ENCODE assay signal across 11 mouse cellular contexts in genomic region chr9:96324502-96324901, GRCm38 (mm10). TPM values are rescaled to one million over a fixed set of nuclear protein-coding genes. Genes with fewer than 3 reads are reported as not detected.
A peak's percentile ranks its signal among the peaks of the same experiment; 100 is the strongest.
DNase-seq lines count a peak whose midpoint lies in the region; ATAC-seq and TF ChIP-seq lines count a peak whose summit lies in the region.
"Had no signal": no experiment of that assay in that cellular context is flagged by ENCODE, and none has a peak within 500 bp of the region (broad histone marks: within the 10 kb centered on the region; RNA-seq: fewer than 3 reads in every experiment).

No protein-coding gene starts in this region.

- no peak overlapping the region for H3K4me3 ChIP-seq in heart, embryonic 15.5 days
- H3K4me3 ChIP-seq in heart, adult 2 months: no peak overlapping the region
- no peak overlapping the region for H3K4me3 ChIP-seq in kidney, embryonic 15.5 days (replicated peaks)
- H3K4me3 ChIP-seq in neural tube, embryonic 12.5 days: no peak overlapping the region
- H3K4me3 ChIP-seq in heart, embryonic 11.5 days (ENCODE audit: low read depth, low read length): no peak overlapping the region
- H3K4me3 ChIP-seq: myocyte had no signal

- TF ChIP-seq EP300 in heart, adult 2 months (IDR thresholded peaks at IDR 0.05; ENCODE audit: insufficient read depth, low read depth, low read length): no peak

- intact Hi-C loops in heart, adult 2 months (cut with DNase I): no loop called here

- H3K27me3 ChIP-seq in heart, embryonic 15.5 days: no peaks in the 10 kb centered on the region
- H3K27me3 ChIP-seq in heart, adult 2 months (ENCODE audit: control insufficient read depth, insufficient read depth, low read length): no peaks in the 10 kb centered on the region
- no peaks in the 10 kb centered on the region for H3K27me3 ChIP-seq in kidney, embryonic 15.5 days
- H3K27me3 ChIP-seq in neural tube, embryonic 12.5 days (replicated peaks): no peaks in the 10 kb centered on the region
- H3K27me3 ChIP-seq in heart, embryonic 11.5 days (ENCODE audit: control insufficient read depth, insufficient read depth, low read length): no peaks in the 10 kb centered on the region

- no peaks in the 10 kb centered on the region for H3K36me3 ChIP-seq in heart, embryonic 15.5 days
- H3K36me3 ChIP-seq in heart, adult 2 months (ENCODE audit: control insufficient read depth, insufficient read depth, low read length): no peaks in the 10 kb centered on the region
- H3K36me3 ChIP-seq in kidney, embryonic 15.5 days: peaks cover 8% of the 10 kb centered on the region; the same call in 1 of the 2 replicates
- peaks cover 11% of the 10 kb centered on the region; the same call in 1 of the 2 replicates for H3K36me3 ChIP-seq in neural tube, embryonic 12.5 days
- no peaks in the 10 kb centered on the region for H3K36me3 ChIP-seq in heart, embryonic 11.5 days (ENCODE audit: control insufficient read depth, insufficient read depth, low read length)

- DNase-seq in heart, adult 2 months: no peak
- DNase-seq in layer of hippocampus, postnatal 25 days (ENCODE audit: extremely low spot score in 1 of 2, low spot score in 1 of 2): no peak
- DNase-seq in c-Kit-positive CD71-positive TER-119-positive erythroid progenitor cells, embryonic 14.5 days (ENCODE audit: low spot score): no peak
- DNase-seq: gastrocnemius, postnatal 14 days; layer of hippocampus, postnatal 36 days had no signal

- WGBS in heart, embryonic 15.5 days: 65% methylated on average over 4 of the region's 4 CpGs
- 53% methylated on average over 4 of the region's 4 CpGs for WGBS in heart, adult 2 months
- 55% methylated on average over 4 of the region's 4 CpGs for WGBS in kidney, embryonic 15.5 days
- WGBS in neural tube, embryonic 12.5 days: 52% methylated on average over 4 of the region's 4 CpGs
- WGBS in heart, embryonic 11.5 days (ENCODE audit: insufficient replicate concordance): 56% methylated on average over 4 of the region's 4 CpGs

- no peak for ATAC-seq in heart, embryonic 15.5 days (replicated peaks; ENCODE audit: insufficient number of reproducible peaks, insufficient read depth, low FRiP score, low read depth)
- ATAC-seq in erythroblast, adult 5-6 weeks (replicated peaks; ENCODE audit: low FRiP score, poor library complexity, severe bottlenecking): peak; percentile 26; the same call in 1 of the 2 replicates
- 0 out of 2 replicates have a peak, but pooled peaks have one; percentile 29 for ATAC-seq in kidney, embryonic 15.5 days (replicated peaks; ENCODE audit: low FRiP score)
- peak; percentile 26 for ATAC-seq in neural tube, embryonic 12.5 days (ENCODE audit: low FRiP score, low read depth)
- ATAC-seq in heart, embryonic 11.5 days (replicated peaks; ENCODE audit: insufficient number of reproducible peaks, low FRiP score, low TSS enrichment): no peak

- no peak overlapping the region for H3K4me2 ChIP-seq in heart, embryonic 15.5 days
- H3K4me2 ChIP-seq in kidney, embryonic 15.5 days: no peak overlapping the region
- no peak overlapping the region for H3K4me2 ChIP-seq in neural tube, embryonic 12.5 days (replicated peaks)
- no peak overlapping the region for H3K4me2 ChIP-seq in heart, embryonic 11.5 days

- H3K79me2 ChIP-seq in heart, adult 2 months (replicated peaks; ENCODE audit: control insufficient read depth, insufficient read depth, low read length): no peaks in the 10 kb centered on the region

- H3K9me3 ChIP-seq in heart, embryonic 15.5 days (replicated peaks): no peaks in the 10 kb centered on the region
- no peaks in the 10 kb centered on the region for H3K9me3 ChIP-seq in kidney, embryonic 15.5 days (replicated peaks)
- H3K9me3 ChIP-seq in neural tube, embryonic 12.5 days: no peaks in the 10 kb centered on the region
- no peaks in the 10 kb centered on the region for H3K9me3 ChIP-seq in heart, embryonic 11.5 days (replicated peaks; ENCODE audit: control insufficient read depth, low read length)

- no peak overlapping the region for H3K9ac ChIP-seq in heart, embryonic 15.5 days
- H3K9ac ChIP-seq in heart, adult 2 months (ENCODE audit: low read depth, low read length): no peak overlapping the region
- H3K9ac ChIP-seq in kidney, embryonic 15.5 days: no peak overlapping the region
- no peak overlapping the region for H3K9ac ChIP-seq in neural tube, embryonic 12.5 days
- H3K9ac ChIP-seq in heart, embryonic 11.5 days (ENCODE audit: low read depth, low read length): no peak overlapping the region

- TF ChIP-seq POLR2A in heart, adult 2 months (IDR thresholded peaks at IDR 0.05; ENCODE audit: insufficient read depth, low read depth, low read length): no peak

- TF ChIP-seq CTCF in heart, adult 2 months (IDR thresholded peaks at IDR 0.05): no peak

- 0 out of 2 replicates have a peak overlapping the region, but pooled peaks have one; percentile 7 for H3K27ac ChIP-seq in heart, embryonic 15.5 days
- no peak overlapping the region for H3K27ac ChIP-seq in heart, adult 2 months
- H3K27ac ChIP-seq in kidney, embryonic 15.5 days: no peak overlapping the region
- no peak overlapping the region for H3K27ac ChIP-seq in neural tube, embryonic 12.5 days
- H3K27ac ChIP-seq in heart, embryonic 11.5 days (ENCODE audit: low read depth, low read length): no peak overlapping the region

- H3K4me1 ChIP-seq in heart, embryonic 15.5 days (replicated peaks): peaks cover 12% of the 10 kb centered on the region
- H3K4me1 ChIP-seq in heart, adult 2 months (ENCODE audit: control insufficient read depth, insufficient read depth, low read length): peaks cover 4% of the 10 kb centered on the region
- peaks cover 12% of the 10 kb centered on the region for H3K4me1 ChIP-seq in kidney, embryonic 15.5 days
- H3K4me1 ChIP-seq in neural tube, embryonic 12.5 days: no peaks in the 10 kb centered on the region
- peaks cover 4% of the 10 kb centered on the region for H3K4me1 ChIP-seq in heart, embryonic 11.5 days (ENCODE audit: control insufficient read depth, insufficient read depth, low read length)

RNA-seq across cellular contexts. Expression of gene Atp1b3, which starts 39.7 kb away (rescaled TPM):
- 120 and 130 TPM in 2 replicates for polyA plus RNA-seq in heart, embryonic 15.5 days (2015; fragmentation: Nextera tagmentation; extraction: Ambion mirVana)
- 10 to 100 TPM; 55.5 to 56.9 TPM for total RNA-seq in heart, adult 2 months (2021)
- polyA plus RNA-seq in heart, adult 2 months (2012; rRNA removed): 36.5 and 42.8 TPM in 2 replicates
- total RNA-seq in erythroblast, adult 5-6 weeks (2015; ENCODE audit: low replicate concordance): 55.0 and 62.6 TPM in 2 replicates
- total RNA-seq in erythroblast, adult 5-6 weeks (2017; ENCODE audit: low replicate concordance): 44.9 and 64.3 TPM in 2 replicates
- 172 and 186 TPM in 2 replicates for polyA plus RNA-seq in kidney, embryonic 15.5 days (2015; fragmentation: Nextera tagmentation; extraction: Ambion mirVana)
- 165 and 168 TPM in 2 replicates for polyA plus RNA-seq in neural tube, embryonic 12.5 days (2016; fragmentation: Nextera tagmentation; extraction: Ambion mirVana)
- 149 and 177 TPM in 2 replicates for polyA plus RNA-seq in heart, embryonic 11.5 days (2014; fragmentation: Nextera tagmentation; extraction: Ambion mirVana)
- total RNA-seq in layer of hippocampus, postnatal 25 days (2021): 10 to 100 TPM; 74.7 to 80.9 TPM

Comparison
In these comparisons a context has a peak if more than half of its experiments do, and no peak if none do; other contexts are left out.
1. ATAC-seq: peak in erythroblast, adult 5-6 weeks (single experiment), kidney, embryonic 15.5 days (single experiment) and neural tube, embryonic 12.5 days (single experiment); none in heart, embryonic 15.5 days (single experiment) and heart, embryonic 11.5 days (single experiment).